Mouse (Mus musculus) activated CD4-positive, CD25-positive, alpha-beta regulatory T cell, adult 4 months (primary cell): ENCODE measurements around the gene Psmc6. TPM values are rescaled to one million over a fixed set of nuclear protein-coding genes. Genes with fewer than 3 reads are reported as not detected.

ENCODE experiments used
- ATAC-seq: one replicate; pipeline ENCODE4 v1.8.0; 2017
- polyA plus RNA-seq, 2 experiments: library from polyadenylated mRNA; unstranded; fragments of 100-300 nt; shearing (Covaris generic); gene quantifications; one replicate each; pipeline ENCODE4 v1.2.1; 2017

The Psmc6 gene
- polyA plus RNA-seq, 2 experiments from 2014 or later = 143 to 183 TPM

GRCm38 (mm10) chr14:45350931-45351859 is 21.6 kb downstream of the Psmc6 start, which contains the start of gene Styx:
Gene Styx, plus strand, starts transcription at chr14:45351093.
- ATAC-seq = peak; percentile 87

- no peak for ATAC-seq
Measured at GRCm38 (mm10) chr14:45364211-45365195, 34.9 kb downstream of the Psmc6 start.

- no peak for ATAC-seq
Measured at GRCm38 (mm10) chr14:45365196-45365587, 35.6 kb downstream of the Psmc6 start.

- ATAC-seq = no peak
Measured at GRCm38 (mm10) chr14:45378771-45379170, 49.2 kb downstream of the Psmc6 start.

GRCm38 (mm10) chr14:45380756-45381155 is 51.2 kb downstream of the Psmc6 start:
- ATAC-seq = no peak

- peak; percentile 46 for ATAC-seq
Measured at GRCm38 (mm10) chr14:45382912-45383311, 53.3 kb downstream of the Psmc6 start.

- ATAC-seq = no peak
Measured at GRCm38 (mm10) chr14:45385596-45385995, 56.0 kb downstream of the Psmc6 start.

GRCm38 (mm10) chr14:45387480-45387879 is 57.9 kb downstream of the Psmc6 start:
- peak; percentile 26 for ATAC-seq

- ATAC-seq = peak; percentile 66
Measured at GRCm38 (mm10) chr14:45388345-45389181, 59.0 kb downstream of the Psmc6 start.

GRCm38 (mm10) chr14:45389194-45389593 is 59.6 kb downstream of the Psmc6 start:
- ATAC-seq = peak; percentile 13

Other genes with a start within 250 kb of the Psmc6 start
- gene Gpr137c, start 110.1 kb upstream of the Psmc6 start, polyA plus RNA-seq = under 1 TPM; 0.26 to 0.31 TPM
- 10 to 100 TPM; 13.6 to 17.0 TPM for gene Txndc16, start 109.5 kb upstream of the Psmc6 start, polyA plus RNA-seq
- 10 to 100 TPM; 26.5 to 32.2 TPM for gene Ero1l, start 11.0 kb upstream of the Psmc6 start, polyA plus RNA-seq
- gene Styx, start 21.3 kb downstream of the Psmc6 start, polyA plus RNA-seq = 10 to 100 TPM; 11.4 to 23.6 TPM
- 10 to 100 TPM; 57.6 to 71.0 TPM for gene Gnpnat1, start 75.1 kb downstream of the Psmc6 start, polyA plus RNA-seq
- under 1 TPM in 1 of 2 experiments, not detected in 1; 0.25 TPM for gene Fermt2, start 200.3 kb downstream of the Psmc6 start, polyA plus RNA-seq